Mouse (Mus musculus) lung, adult 2 months (tissue): Measurements from ENCODE around the gene Lsmem1.
"Not testable (repeated sequence)": the region's sequence is repeated elsewhere in the genome, so short reads cannot be mapped to it uniquely, and the experiment has no call there.

Source experiments
- CTCF ChIP-seq: fragments of 200-500 bp; IDR thresholded peaks from 2 replicates; pipeline ENCODE4 v1.5.1; 2011; ENCODE audit warnings: mild to moderate bottlenecking, low read length, control low read depth; ENCODE audit not compliant: insufficient read depth
- POLR2A ChIP-seq: fragments of 200-500 bp; IDR thresholded peaks from 2 replicates; pipeline ENCODE4 v1.6.1; 2011; ENCODE audit warnings: low read depth, mild to moderate bottlenecking, control low read depth, low read length, borderline replicate concordance; ENCODE audit errors: extremely low read depth

DNA sequence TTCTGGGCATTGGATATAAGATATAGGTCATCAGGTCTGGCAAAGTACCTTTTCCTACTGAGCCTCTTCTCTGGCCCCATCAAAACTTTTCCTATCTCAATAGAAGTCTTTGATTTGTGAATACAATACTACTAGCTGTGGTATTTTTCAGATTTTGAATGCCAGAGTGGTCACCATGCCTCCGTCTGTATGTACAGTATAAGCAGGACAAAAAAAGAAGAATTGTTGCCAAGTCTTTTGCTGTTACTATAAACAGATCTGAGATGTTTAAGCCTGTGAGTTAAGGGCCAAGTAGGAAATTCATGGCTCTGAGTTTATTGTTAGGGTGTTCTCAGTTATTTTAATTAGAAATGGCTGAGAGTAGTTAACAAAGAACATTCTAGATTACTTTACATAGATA, 24.1 kb downstream of the Lsmem1 start:
- not testable (repeated sequence) for TF ChIP-seq CTCF, POLR2A
